Comparison of ENCODE assay signal across 7 mouse cellular contexts in genomic region chr7:63965135-63965534, GRCm38 (mm10). TPM values are rescaled to one million over a fixed set of nuclear protein-coding genes. Genes with fewer than 3 reads are reported as not detected.
DNase-seq lines count a peak whose midpoint lies in the region; ATAC-seq lines count a peak whose summit lies in the region.

No protein-coding gene starts in this region.

- no peaks in the 10 kb centered on the region for H3K27me3 ChIP-seq in stomach, embryonic 16.5 days (ENCODE audit: control insufficient read depth, insufficient read depth, low read length)

- H3K36me3 ChIP-seq in stomach, embryonic 16.5 days (ENCODE audit: control insufficient read depth, insufficient read depth, low read length): no peaks in the 10 kb centered on the region

- ATAC-seq in frontal cortex, adult (ENCODE audit: low TSS enrichment): peak; percentile 95
- peak; percentile 75 for ATAC-seq in megakaryocyte, adult 5-6 weeks (ENCODE audit: poor library complexity, severe bottlenecking)
- ATAC-seq in stomach, embryonic 16.5 days (ENCODE audit: insufficient read depth, low FRiP score): peak; percentile 59

- no peaks in the 10 kb centered on the region for H3K9me3 ChIP-seq in stomach, embryonic 16.5 days (replicated peaks; ENCODE audit: control insufficient read depth, low read length)

- H3K9ac ChIP-seq in stomach, embryonic 16.5 days (ENCODE audit: low read length): no peak overlapping the region

- peak; percentile 72 for DNase-seq in 3134 (ENCODE audit: extremely low read depth, insufficient read length, low spot score)
- DNase-seq in NIH3T3 (ENCODE audit: low read depth): peak; percentile 17
- peak; percentile 49 for DNase-seq in heart, postnatal 4 days
- peak; percentile 53 to 87 for DNase-seq in left cerebral cortex, adult 8-10 months (ENCODE audit: low spot score in 2 of 2)

- no peak overlapping the region for H3K27ac ChIP-seq in stomach, embryonic 16.5 days (ENCODE audit: low read length)

- H3K4me3 ChIP-seq in stomach, embryonic 16.5 days (replicated peaks; ENCODE audit: low read length): no peak overlapping the region

- H3K4me2 ChIP-seq in stomach, embryonic 16.5 days (ENCODE audit: low read depth, low read length): no peak overlapping the region

- 73% methylated on average over 2 of the region's 2 CpGs for WGBS in stomach, embryonic 16.5 days

- no peaks in the 10 kb centered on the region for H3K4me1 ChIP-seq in stomach, embryonic 16.5 days (ENCODE audit: control insufficient read depth, insufficient read depth, low read length)

RNA-seq across cellular contexts. Expression of gene Klf13, which starts 26.4 kb away (rescaled TPM):
- total RNA-seq in heart, postnatal 4 days (2021): 10 to 100 TPM; 52.1 to 53.2 TPM
- 100 to 1,000 TPM; 138 to 154 (median 144) TPM for total RNA-seq in left cerebral cortex, adult 8-10 months (2022)
- 108 and 122 TPM in 2 replicates for total RNA-seq in megakaryocyte, adult 5-6 weeks (2015)
- 61.7 and 64.4 TPM in 2 replicates for total RNA-seq in megakaryocyte, adult 5-6 weeks (2017)
- polyA plus RNA-seq in stomach, embryonic 16.5 days (2015; fragmentation: Nextera tagmentation; extraction: Ambion mirVana): 29.1 and 30.8 TPM in 2 replicates

RNA-seq across cellular contexts. Expression of gene E030018B13Rik, which starts 48.5 kb away (rescaled TPM):
- total RNA-seq in heart, postnatal 4 days (2021): not detected
- total RNA-seq in left cerebral cortex, adult 8-10 months (2022): not detected
- total RNA-seq in megakaryocyte, adult 5-6 weeks (2015): not detected in 2 replicates
- not detected in 2 replicates for total RNA-seq in megakaryocyte, adult 5-6 weeks (2017)
- polyA plus RNA-seq in stomach, embryonic 16.5 days (2015; fragmentation: Nextera tagmentation; extraction: Ambion mirVana): not detected in 2 replicates

Comparison
In these comparisons a context has a peak if more than half of its experiments do, and no peak if none do; other contexts are left out.
1. DNase-seq: peak in every context shown above with its lines; median percentile 72 in 3134; 70 in left cerebral cortex, adult 8-10 months; 49 in heart, postnatal 4 days; 17 in NIH3T3.